9 mouse cellular contexts compared by ENCODE assay signal in genomic region chr4:114611166-114611929, GRCm38 (mm10).
DNase-seq lines count a peak whose midpoint lies in the region; ATAC-seq and TF ChIP-seq lines count a peak whose summit lies in the region.
"Had no signal": no experiment of that assay in that cellular context is flagged by ENCODE, and none has a peak within 500 bp of the region (broad histone marks: within the 10 kb centered on the region; RNA-seq: fewer than 3 reads in every experiment).

No protein-coding gene starts in this region.

- H3K4me1 ChIP-seq in liver, adult 2 months (ENCODE audit: control insufficient read depth, insufficient read depth, low read length) = no peaks in the 10 kb centered on the region
- H3K4me1 ChIP-seq in liver, embryonic 12.5 days = no peaks in the 10 kb centered on the region

- H3K27me3 ChIP-seq in liver, adult 2 months (ENCODE audit: control insufficient read depth, insufficient read depth, low read length) = no peaks in the 10 kb centered on the region
- no peaks in the 10 kb centered on the region for H3K27me3 ChIP-seq in liver, embryonic 12.5 days (replicated peaks)

- TF ChIP-seq POLR2A in liver, adult 2 months (IDR thresholded peaks at IDR 0.05; ENCODE audit: extremely low read depth, insufficient read depth, low read length) = no peak

- H3K36me3 ChIP-seq in liver, adult 2 months (ENCODE audit: control insufficient read depth, insufficient read depth, low read length) = no peaks in the 10 kb centered on the region
- H3K36me3 ChIP-seq in liver, embryonic 12.5 days = no peaks in the 10 kb centered on the region
- H3K36me3 ChIP-seq: G1E had no signal

- TF ChIP-seq CTCF in liver, adult 2 months (IDR thresholded peaks at IDR 0.05; ENCODE audit: low read depth, low read length) = 0 out of 2 replicates have a peak, but pooled peaks have one; percentile 4

- no peak overlapping the region for H3K27ac ChIP-seq in liver, adult 2 months (replicated peaks; ENCODE audit: insufficient read depth, low read depth, low read length)
- H3K27ac ChIP-seq in liver, embryonic 12.5 days = no peak overlapping the region

- no peak overlapping the region for H3K4me2 ChIP-seq in liver, embryonic 12.5 days

- ATAC-seq in liver, embryonic 12.5 days = no peak

- H3K79me2 ChIP-seq in liver, adult 2 months (ENCODE audit: control insufficient read depth, insufficient read depth, low read length) = no peaks in the 10 kb centered on the region

- WGBS in liver, adult 2 months = 79% methylated on average over 8 of the region's 8 CpGs
- 68% methylated on average over 8 of the region's 8 CpGs for WGBS in liver, embryonic 12.5 days (ENCODE audit: insufficient replicate concordance)

- no peak overlapping the region for H3K9ac ChIP-seq in liver, adult 2 months (ENCODE audit: low read depth, low read length)
- no peak overlapping the region for H3K9ac ChIP-seq in liver, embryonic 12.5 days

- peak; percentile 25 for DNase-seq in gastrocnemius, postnatal 10 days
- DNase-seq in gastrocnemius, postnatal 4 days (ENCODE audit: low spot score in 2 of 2) = no peak
- no peak for DNase-seq in liver, adult 2 months (ENCODE audit: extremely low read depth, low read depth, low spot score)
- DNase-seq in adipocyte (ENCODE audit: low spot score) = peak; percentile 72
- DNase-seq in layer of hippocampus, postnatal 14 days (ENCODE audit: low spot score in 2 of 2) = peak; percentile 40 to 44
- no peak for DNase-seq in c-Kit-positive CD71-positive TER-119-positive erythroid progenitor cells, embryonic 14.5 days (ENCODE audit: low spot score)
- no peak for DNase-seq in urinary bladder, adult 2 months (ENCODE audit: low spot score)

- H3K4me3 ChIP-seq in liver, adult 2 months (ENCODE audit: insufficient read depth, low read depth, low read length) = no peak overlapping the region
- H3K4me3 ChIP-seq in liver, embryonic 12.5 days = no peak overlapping the region

- H3K9me3 ChIP-seq in liver, embryonic 12.5 days (replicated peaks) = no peaks in the 10 kb centered on the region

Comparison
In these comparisons a context has a peak if more than half of its experiments do, and no peak if none do; other contexts are left out.
1. DNase-seq: peak in gastrocnemius, postnatal 10 days (single experiment), adipocyte (single experiment) and layer of hippocampus, postnatal 14 days (2 of 2); none in gastrocnemius, postnatal 4 days (0 of 2), liver, adult 2 months (single experiment), c-Kit-positive CD71-positive TER-119-positive erythroid progenitor cells, embryonic 14.5 days (single experiment) and urinary bladder, adult 2 months (single experiment).